Mouse (Mus musculus) thymus, postnatal 10 days (tissue): Measurements from ENCODE around the gene Mast2.

Experiments
- DNase-seq, 2 experiments: peaks; one replicate each; pipeline ENCODE4 v3.0.0; 2021; ENCODE audit warnings: low spot score in 2 of 2

Mast2 gene

DNA sequence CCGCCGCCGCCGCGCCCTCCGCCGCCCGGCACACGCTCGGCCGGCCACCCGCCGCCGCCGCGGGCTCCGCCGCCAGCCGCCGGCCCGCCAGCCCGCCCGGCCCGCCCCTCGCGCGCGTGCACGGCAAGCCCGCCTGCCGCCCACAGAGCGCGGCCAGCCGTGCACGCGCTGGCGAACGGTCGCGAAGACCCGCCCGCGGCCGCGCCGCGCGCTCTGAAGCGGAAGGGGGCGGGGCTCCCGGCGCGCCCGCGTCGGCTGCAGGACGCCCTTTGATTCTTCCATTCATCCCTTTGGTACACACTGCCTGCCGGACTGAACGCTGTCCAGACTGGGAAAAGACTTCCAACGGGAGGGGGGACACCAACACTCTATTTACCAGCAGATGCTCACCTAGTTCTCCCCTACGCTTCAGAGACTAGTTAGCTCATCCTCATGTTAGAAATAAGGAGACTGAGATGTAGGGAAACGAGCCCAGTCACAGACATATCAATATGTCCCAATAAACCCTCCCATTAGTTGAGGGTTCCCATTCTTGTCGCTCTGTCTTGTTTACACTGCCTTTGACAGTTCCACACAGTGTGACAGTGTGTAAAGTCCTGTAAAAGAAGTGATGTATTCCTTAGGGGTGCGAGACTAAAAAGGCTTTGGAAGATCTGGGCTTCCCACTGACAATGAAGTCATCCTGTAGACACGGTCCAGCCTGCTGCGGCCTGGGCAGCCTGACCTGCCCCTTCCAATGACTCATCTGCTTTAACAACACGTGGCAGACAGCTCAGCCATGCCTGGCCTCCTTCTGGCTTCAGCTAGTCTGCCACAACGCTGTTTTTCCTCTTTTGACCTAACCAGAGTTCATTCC, at the start of gene Mast2:
Mast2 (minus strand) TSS at position 58 of the 856 bp plus-strand sequence.
- peak; percentile 54 to 77 for DNase-seq

DNA sequence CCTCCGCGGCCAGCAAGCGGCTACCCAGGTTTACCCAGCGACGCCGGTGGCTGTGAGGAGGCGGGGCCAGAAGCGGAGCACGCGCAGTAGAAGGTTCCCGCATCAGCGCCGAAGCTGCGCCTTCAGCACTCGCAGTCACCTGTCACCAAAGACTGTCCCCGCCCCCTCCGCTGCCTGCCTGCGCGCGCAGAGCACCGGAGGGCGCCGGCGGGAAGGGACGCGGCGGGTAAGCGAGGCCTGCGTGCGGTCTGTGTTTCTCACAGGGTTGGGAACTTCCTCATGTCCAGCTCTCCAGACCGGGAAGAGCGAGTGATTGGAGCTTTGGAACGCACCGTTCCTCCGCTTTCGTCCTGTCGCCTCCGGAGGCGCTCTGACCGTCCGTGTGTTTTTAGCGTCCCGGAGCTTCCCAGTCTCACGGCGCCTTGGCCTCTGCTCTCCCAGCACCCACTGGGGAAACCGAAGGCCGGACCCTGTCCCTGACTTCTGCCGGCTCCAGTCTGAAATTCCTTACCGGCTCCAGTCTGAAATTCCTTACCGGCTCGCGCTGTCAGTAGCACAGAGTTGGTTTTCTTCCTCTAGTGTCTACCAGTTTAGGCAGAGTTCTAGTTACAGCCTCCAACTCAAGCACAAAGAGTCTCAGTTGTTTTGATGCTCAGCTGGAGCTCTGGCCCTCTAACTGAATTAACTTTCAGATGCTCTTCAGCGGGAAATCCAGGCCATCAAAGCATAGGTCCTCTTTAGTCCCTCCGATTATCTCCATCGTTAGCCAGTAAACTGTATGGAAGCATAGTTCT, 43.6 kb upstream of the Mast2 start, which contains the start of gene Ipp:
Ipp (plus strand) TSS at position 125 of the 794 bp plus-strand sequence.
- DNase-seq: peak; percentile 94 to 98

DNA sequence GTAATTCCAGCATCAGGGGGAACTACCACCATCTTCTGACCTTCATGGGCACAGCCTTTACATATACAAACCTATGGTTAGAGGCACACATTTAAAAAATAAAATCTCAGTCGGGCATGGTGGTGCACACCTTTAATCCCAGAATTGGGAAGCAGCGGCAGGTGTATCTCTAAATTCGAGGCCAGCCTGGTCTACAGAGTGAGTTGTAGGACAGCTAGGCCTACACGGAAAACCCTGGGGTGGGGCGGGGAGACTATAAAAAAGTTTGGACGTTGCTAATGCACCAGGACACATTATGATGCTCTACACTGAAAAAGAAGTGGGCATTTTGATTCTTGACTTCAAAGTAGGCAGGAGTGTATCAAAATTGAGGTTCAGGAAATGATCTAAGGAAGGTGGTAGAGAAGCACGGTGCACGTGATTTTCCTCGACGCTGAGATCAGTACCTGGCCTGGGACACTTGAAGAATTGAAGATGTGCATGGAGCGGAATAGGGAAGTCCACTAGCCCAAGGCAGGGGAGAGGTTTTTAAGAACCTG, 43.0 kb upstream of the Mast2 start:
- no peak for DNase-seq

DNA sequence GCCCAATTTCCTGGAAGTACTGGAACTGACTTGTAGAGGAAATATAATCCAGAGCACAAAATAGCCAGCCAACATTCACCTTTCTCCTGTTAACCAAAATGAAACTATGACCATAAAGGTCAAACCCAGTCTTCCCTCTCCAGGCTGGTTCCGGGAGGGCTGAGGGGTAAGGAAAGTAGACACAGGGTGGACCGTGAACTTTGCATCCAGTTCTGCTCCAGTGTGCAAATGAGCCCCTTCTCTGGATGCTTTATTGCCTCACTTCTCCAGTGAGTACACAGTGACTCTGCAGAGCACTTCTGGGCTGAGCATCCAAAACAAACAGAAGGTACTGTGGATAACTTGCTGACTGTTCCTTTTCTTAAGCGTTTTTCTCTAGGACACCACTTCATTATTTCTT, 36.0 kb upstream of the Mast2 start:
- no peak for DNase-seq

DNA sequence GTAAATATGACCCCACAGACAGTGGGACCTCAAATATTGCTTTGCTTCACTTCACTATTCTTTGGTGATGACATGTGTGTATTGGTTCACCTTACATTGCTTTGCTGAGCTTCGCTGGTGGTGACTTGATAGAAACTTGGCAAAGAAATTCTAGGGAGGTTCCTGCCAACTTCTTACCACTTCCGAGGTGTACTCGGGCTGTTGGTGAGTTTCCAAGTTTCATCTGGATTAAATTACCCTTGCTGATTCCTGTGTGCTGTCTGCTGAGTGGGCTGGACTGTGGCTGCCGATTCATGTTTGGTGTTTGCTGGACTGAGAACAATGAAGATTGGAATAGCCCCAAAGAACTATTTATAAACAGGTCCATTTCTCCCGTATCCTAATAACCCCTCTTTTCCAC, 29.7 kb upstream of the Mast2 start:
- no peak for DNase-seq

GRCm38 (mm10) chr4:116492460-116492859, 28.5 kb upstream of the Mast2 start:
- DNase-seq: no peak

GRCm38 (mm10) chr4:116491886-116492285, 27.9 kb upstream of the Mast2 start:
- DNase-seq: no peak

- DNase-seq: no peak
Observed at GRCm38 (mm10) chr4:116491119-116491536, 27.1 kb upstream of the Mast2 start.

GRCm38 (mm10) chr4:116483476-116483875, 19.5 kb upstream of the Mast2 start:
- no peak for DNase-seq

GRCm38 (mm10) chr4:116481322-116481721, 17.3 kb upstream of the Mast2 start:
- no peak for DNase-seq

DNA sequence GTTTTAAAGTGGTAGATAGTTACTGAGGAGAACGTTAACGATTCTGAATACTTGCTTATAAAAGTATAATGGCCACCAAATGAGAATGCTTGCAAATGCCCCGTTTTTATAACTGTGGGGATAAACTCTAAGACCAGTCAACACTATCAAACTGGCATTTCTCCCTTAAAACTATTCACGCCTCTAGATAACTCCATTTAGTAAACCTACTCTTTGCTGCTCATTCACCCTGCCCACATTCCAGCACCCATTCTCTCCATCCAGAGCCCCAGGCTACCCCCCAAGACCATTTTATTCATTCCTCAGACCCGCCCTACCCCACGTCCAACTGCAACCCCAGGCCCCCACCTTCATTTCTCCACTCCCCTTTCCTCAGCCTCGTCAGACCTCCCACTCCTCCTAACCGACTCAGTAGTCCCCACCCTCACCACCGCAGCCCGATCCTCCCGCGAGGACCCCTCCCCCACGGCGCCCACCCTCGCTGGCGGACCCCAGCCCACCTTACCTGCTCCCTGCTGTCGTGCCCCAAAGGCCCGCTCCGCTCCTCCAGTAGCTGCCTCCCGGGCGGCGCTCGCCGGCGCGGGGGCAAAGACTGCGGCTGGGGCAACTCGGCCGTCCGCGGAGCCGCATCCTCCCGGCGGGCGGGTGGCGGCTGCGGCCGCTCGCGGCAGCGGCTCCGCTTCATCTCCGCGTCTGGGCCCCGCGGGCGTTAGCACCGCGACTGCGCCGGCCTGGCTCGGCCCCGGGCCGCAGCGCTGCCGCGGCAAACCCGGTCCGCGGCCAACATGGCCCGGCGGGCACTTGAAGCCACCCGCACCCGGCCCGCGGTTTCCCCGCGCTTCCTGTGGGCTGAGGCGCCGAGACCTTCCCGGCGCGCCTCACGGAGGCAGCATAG, 505 bp downstream of the Mast2 start:
- DNase-seq: peak; percentile 43 to 47

GRCm38 (mm10) chr4:116461943-116462342, 2.0 kb downstream of the Mast2 start:
- no peak for DNase-seq

DNA sequence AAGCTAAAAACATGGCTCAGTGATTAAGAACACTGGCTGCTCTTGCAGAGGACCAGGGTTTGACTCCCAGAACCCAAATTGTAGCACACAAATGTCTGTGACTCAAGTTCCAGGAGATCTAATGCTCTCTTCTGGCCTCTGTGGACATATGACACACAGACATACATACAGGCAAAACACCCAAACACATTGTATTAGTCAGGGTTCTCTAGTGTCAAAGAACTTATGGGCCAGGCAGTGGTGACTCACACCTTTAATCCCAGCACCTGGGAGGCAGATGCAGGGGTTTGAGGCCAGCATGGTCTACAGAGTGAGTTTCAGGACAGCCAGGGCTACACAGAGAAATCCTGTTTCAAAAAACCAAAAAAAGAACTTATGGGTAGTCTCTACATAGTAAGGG, 12.4 kb downstream of the Mast2 start:
- no peak for DNase-seq

DNA sequence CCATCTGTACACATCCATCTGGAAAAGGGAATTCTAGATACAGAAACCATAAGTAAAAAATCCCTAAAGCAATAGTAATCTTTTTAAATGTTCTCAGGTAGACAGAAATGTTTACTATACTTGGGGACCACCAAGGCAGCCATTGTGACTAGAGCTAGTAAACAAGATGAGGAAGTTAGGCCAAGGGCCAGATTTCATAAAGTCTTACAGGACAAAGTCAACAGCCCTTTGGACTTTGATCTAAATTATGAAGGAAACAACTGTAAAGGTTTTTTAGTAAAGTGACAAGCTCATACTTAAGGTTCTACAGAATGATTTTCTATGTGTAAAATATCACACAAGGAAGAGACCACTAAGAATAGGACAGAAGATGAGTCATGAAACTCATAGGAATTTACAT, 14.0 kb downstream of the Mast2 start:
- DNase-seq: no peak

GRCm38 (mm10) chr4:116448673-116449072, 15.3 kb downstream of the Mast2 start:
- DNase-seq: peak; percentile 5 to 73

GRCm38 (mm10) chr4:116439383-116439782, 24.6 kb downstream of the Mast2 start:
- DNase-seq: no peak

DNA sequence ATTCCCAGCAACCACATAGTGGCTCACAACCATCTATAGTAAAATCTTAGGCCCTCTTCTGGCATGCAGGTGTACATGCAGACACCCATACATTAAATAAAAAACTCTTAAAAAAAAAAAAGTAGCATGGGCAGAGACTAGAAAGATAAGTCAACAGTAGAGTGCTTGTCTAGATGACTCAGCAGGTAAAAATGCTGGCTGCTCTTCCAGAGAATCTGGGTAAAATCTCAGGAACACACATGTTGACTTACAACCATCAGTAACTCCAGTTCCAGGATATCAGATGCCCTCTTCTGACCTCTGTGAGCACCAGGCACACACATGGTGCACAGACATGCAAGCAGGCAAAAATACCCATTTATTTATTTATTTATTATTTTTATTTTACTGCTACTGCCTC, 25.4 kb downstream of the Mast2 start:
- DNase-seq: no peak

DNA sequence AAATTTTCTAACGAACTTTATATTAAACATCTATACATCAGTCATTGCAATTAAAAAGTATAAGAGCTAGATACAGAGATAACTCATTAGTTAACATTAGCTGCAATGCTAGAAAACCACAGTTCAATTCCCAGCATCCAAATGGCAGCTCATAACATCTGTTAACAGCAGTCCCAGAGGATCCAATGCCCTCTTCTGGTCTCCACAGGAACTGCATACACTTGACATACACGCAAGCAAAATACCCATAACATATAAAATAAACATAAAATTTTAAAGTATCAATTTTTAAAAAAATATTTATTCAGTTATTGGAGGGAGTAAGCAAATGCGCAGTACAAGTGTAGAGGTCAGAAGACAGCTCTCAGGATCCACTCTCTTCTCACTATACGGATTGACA, 28.4 kb downstream of the Mast2 start:
- DNase-seq: no peak

DNA sequence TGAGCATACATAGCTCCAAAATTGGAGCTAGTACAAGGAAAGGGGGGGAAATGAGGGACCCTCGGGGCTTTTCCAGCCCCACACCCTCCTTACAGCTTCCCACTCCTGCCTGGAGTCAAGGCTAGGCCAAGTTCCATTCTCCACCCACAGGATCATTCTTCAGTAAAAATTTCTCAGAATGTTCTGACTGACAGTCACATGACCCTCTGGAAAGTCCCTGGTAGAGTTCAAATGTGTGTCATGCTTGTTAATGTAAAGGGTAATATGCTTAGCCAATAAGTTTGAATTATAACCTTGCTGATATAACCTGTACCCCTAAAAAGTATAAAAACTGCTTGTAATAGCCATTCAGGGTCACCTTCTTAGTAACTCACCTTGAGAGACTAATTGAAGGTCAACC, 41.8 kb downstream of the Mast2 start:
- DNase-seq: no peak

- no peak for DNase-seq
Observed at GRCm38 (mm10) chr4:116421170-116421569, 42.8 kb downstream of the Mast2 start.

GRCm38 (mm10) chr4:116412993-116413392, 51.0 kb downstream of the Mast2 start:
- no peak for DNase-seq
